Mouse (Mus musculus): ENCODE results near the gene Ccdc18.

GRCm38 (mm10) chr5:108214928-108215327 lies 82.3 kb downstream of the Ccdc18 start:
- TF ChIP-seq EP300 (IDR thresholded peaks at IDR 0.05; ENCODE audit: insufficient read depth, low read depth, low read length) (no peak), CTCF (IDR thresholded peaks at IDR 0.05) (no peak), POLR2A (IDR thresholded peaks at IDR 0.05; ENCODE audit: insufficient read depth, low read depth, low read length) (no peak)

Measured in heart, adult 2 months (tissue).